Mouse (Mus musculus): ENCODE results near the gene Olfr122.

The Olfr122 gene

DNA sequence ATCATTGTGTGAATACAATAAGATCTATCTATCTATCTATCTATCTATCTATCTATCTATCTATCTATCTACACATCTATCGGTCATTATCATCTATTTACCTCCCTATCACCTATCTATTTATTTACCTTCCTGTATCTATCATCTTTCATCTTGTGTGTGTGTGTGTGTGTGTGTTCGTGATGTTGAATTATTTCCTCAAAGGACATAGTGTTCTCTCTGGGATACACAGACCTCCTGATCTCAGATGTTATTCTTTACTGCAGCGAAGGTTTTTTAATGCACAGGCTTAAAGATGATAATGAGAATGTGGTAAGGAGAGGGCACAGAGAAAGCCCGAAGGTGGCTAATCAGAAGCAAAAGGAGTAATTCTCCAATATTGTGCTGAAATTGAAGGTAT is at the start of gene Olfr122:
TSS of gene Olfr122 (plus strand) at position 301 of the 400 bp plus-strand sequence.
- no peak for DNase-seq (ENCODE audit: extremely low spot score)

- no peak for DNase-seq (ENCODE audit: extremely low spot score)
Measured at GRCm38 (mm10) chr17:37721508-37721907, 46.9 kb upstream of the Olfr122 start, which contains the start of gene Olfr120. Gene Olfr120, plus strand, starts transcription at chr17:37721808.

DNA sequence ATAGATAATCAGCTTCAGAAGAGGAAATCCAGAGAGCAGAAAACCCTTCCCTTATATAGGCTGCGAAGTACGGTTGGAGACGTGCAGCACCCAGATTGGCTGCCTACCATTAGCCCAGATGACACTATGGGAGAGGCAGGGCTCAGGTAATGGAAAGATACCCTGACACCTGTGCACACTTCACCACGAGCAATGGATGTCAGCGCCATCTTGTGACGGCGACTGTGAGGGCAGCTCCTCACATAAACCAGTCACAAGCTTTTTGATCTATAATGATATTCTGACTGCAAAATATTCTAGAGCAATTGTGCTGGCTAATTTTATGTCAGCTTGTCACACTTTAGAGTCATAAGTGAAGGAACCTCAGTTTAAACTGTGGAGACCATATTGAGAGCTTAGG is 30.3 kb upstream of the Olfr122 start:
- DNase-seq (ENCODE audit: extremely low spot score): no peak

DNA sequence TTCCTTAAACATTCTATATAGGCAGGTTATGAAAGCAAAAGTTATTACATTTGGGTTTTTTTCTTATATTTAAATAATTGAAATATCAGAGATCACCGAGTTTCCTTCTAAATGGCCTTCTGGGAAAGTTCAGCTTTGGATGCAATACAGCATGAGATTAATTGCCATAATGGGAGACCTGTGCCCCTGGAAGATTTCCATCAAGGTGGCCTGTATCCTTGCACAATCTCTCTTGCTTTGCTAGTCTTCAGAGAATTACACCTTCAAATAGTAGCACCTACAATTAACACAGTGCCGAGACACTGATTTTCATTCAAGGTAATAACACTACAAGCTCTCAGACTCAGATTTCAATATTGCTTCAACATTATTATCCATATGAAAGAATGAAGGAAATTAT is 24.8 kb downstream of the Olfr122 start, which contains the start of gene Olfr123:
TSS of gene Olfr123 (plus strand) at position 301 of the 400 bp plus-strand sequence.
- DNase-seq (ENCODE audit: extremely low spot score): no peak

DNA sequence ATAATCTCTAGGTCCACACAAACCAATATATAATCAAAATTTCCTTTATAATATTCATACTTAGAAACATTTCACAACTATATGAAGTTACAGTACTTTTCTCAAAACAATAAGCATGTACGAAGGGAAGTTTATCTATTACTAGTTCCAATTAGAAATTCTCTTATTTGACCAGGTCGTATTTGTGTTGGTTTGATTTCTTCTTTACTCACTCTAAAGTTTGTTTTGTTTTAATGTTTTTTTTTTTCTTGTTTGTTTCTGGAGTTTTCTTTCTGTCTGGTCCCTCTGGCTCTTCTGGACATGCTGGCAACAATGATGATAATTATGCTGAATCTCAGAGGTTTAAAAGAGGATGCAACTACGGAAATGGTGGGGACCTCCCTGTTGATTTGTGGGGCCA is 31.2 kb downstream of the Olfr122 start, which contains the start of gene Olfr124:
TSS of gene Olfr124 (plus strand) at position 301 of the 400 bp plus-strand sequence.
- no peak for DNase-seq (ENCODE audit: extremely low spot score)
